Mouse (Mus musculus): ENCODE results near the gene Cacna1s.

The Cacna1s gene

GRCm38 (mm10) chr1:136051013-136051315 is 1.6 kb upstream of the Cacna1s start:
- peak; percentile 29 for DNase-seq (ENCODE audit: low read depth)

- peak; percentile 40 for DNase-seq (ENCODE audit: low read depth)
Observed at GRCm38 (mm10) chr1:136051465-136051864, 1.1 kb upstream of the Cacna1s start.

GRCm38 (mm10) chr1:136055771-136056170 is 3.2 kb downstream of the Cacna1s start:
- DNase-seq (ENCODE audit: low read depth) = no peak

- no peak for DNase-seq (ENCODE audit: low read depth)
Observed at GRCm38 (mm10) chr1:136058594-136058993, 6.0 kb downstream of the Cacna1s start.

GRCm38 (mm10) chr1:136061041-136061789 is 8.7 kb downstream of the Cacna1s start:
- no peak for DNase-seq (ENCODE audit: low read depth)

- DNase-seq (ENCODE audit: low read depth) = no peak
Observed at GRCm38 (mm10) chr1:136061790-136062141, 9.2 kb downstream of the Cacna1s start.

GRCm38 (mm10) chr1:136063991-136064390 is 11.4 kb downstream of the Cacna1s start:
- no peak for DNase-seq (ENCODE audit: low read depth)

GRCm38 (mm10) chr1:136066621-136067020 is 14.1 kb downstream of the Cacna1s start:
- no peak for DNase-seq (ENCODE audit: low read depth)

- DNase-seq (ENCODE audit: low read depth) = no peak
Observed at GRCm38 (mm10) chr1:136067579-136067978, 15.0 kb downstream of the Cacna1s start.

- DNase-seq (ENCODE audit: low read depth) = peak; percentile 20
Observed at GRCm38 (mm10) chr1:136076086-136076485, 23.5 kb downstream of the Cacna1s start.

- no peak for DNase-seq (ENCODE audit: low read depth)
Observed at GRCm38 (mm10) chr1:136077656-136078055, 25.1 kb downstream of the Cacna1s start.

- DNase-seq (ENCODE audit: low read depth) = no peak
Observed at GRCm38 (mm10) chr1:136081161-136081560, 28.6 kb downstream of the Cacna1s start.

GRCm38 (mm10) chr1:136085988-136086685 is 33.6 kb downstream of the Cacna1s start:
- DNase-seq (ENCODE audit: low read depth) = no peak

GRCm38 (mm10) chr1:136089368-136090165 is 37.0 kb downstream of the Cacna1s start:
- no peak for DNase-seq (ENCODE audit: low read depth)

- DNase-seq (ENCODE audit: low read depth) = no peak
Observed at GRCm38 (mm10) chr1:136093726-136094125, 41.2 kb downstream of the Cacna1s start.

- DNase-seq (ENCODE audit: low read depth) = no peak
Observed at GRCm38 (mm10) chr1:136094807-136095206, 42.3 kb downstream of the Cacna1s start.

GRCm38 (mm10) chr1:136102094-136102493 is 49.5 kb downstream of the Cacna1s start:
- no peak for DNase-seq (ENCODE audit: low read depth)

GRCm38 (mm10) chr1:136102551-136102950 is 50.0 kb downstream of the Cacna1s start:
- no peak for DNase-seq (ENCODE audit: low read depth)

- no peak for DNase-seq (ENCODE audit: low read depth)
Observed at GRCm38 (mm10) chr1:136102981-136103380, 50.4 kb downstream of the Cacna1s start.

GRCm38 (mm10) chr1:136103696-136104095 is 51.1 kb downstream of the Cacna1s start:
- no peak for DNase-seq (ENCODE audit: low read depth)

- no peak for DNase-seq (ENCODE audit: low read depth)
Observed at GRCm38 (mm10) chr1:136104741-136105140, 52.2 kb downstream of the Cacna1s start.

- no peak for DNase-seq (ENCODE audit: low read depth)
Observed at GRCm38 (mm10) chr1:136109464-136109863, 56.9 kb downstream of the Cacna1s start.

GRCm38 (mm10) chr1:136116183-136116582 is 63.6 kb downstream of the Cacna1s start:
- DNase-seq (ENCODE audit: low read depth) = peak; percentile 90
